Comparison of ENCODE assay signal across 8 mouse cellular contexts in genomic region chr2:33754980-33755632, GRCm38 (mm10).
A peak's percentile ranks its signal among the peaks of the same experiment; 100 is the strongest.
DNase-seq lines count a peak whose midpoint lies in the region; ATAC-seq and TF ChIP-seq lines count a peak whose summit lies in the region.

No protein-coding gene starts in this region.

- ATAC-seq in Patski = peak; percentile 32
- ATAC-seq in forebrain, embryonic 15.5 days (replicated peaks) = no peak
- no peak for ATAC-seq in limb, embryonic 12.5 days (ENCODE audit: insufficient number of reproducible peaks, insufficient read depth, low FRiP score, low TSS enrichment, low read depth)
- ATAC-seq in erythroblast, adult 5-6 weeks (replicated peaks; ENCODE audit: low FRiP score, poor library complexity, severe bottlenecking) = no peak
- no peak for ATAC-seq in CD4-positive, CD25-positive, alpha-beta regulatory T cell, adult 4 months

- H3K9me3 ChIP-seq in forebrain, embryonic 15.5 days = no peaks in the 10 kb centered on the region
- no peaks in the 10 kb centered on the region for H3K9me3 ChIP-seq in limb, embryonic 12.5 days

- H3K4me1 ChIP-seq in forebrain, embryonic 15.5 days = peaks cover 68% of the 10 kb centered on the region
- peaks cover 62% of the 10 kb centered on the region for H3K4me1 ChIP-seq in limb, embryonic 12.5 days (replicated peaks)

- CTCF ChIA-PET in Patski (lab: Charles Lee) = no interaction called here

- no peak for TF ChIP-seq CTCF in layer of hippocampus, adult 2 months (conservative IDR thresholded peaks at IDR 0.05)
- TF ChIP-seq CTCF in Patski (IDR thresholded peaks at IDR 0.05) = no peak

- H3K4me3 ChIP-seq in layer of hippocampus, adult 2 months = no peak overlapping the region
- no peak overlapping the region for H3K4me3 ChIP-seq in forebrain, embryonic 15.5 days
- H3K4me3 ChIP-seq in limb, embryonic 12.5 days (replicated peaks) = no peak overlapping the region

- 75% methylated on average over 7 of the region's 7 CpGs for WGBS in forebrain, embryonic 15.5 days
- 56% methylated on average over 7 of the region's 7 CpGs for WGBS in limb, embryonic 12.5 days

- no peaks in the 10 kb centered on the region for H3K27me3 ChIP-seq in Patski
- no peaks in the 10 kb centered on the region for H3K27me3 ChIP-seq in forebrain, embryonic 15.5 days
- no peaks in the 10 kb centered on the region for H3K27me3 ChIP-seq in limb, embryonic 12.5 days

- H3K4me2 ChIP-seq in forebrain, embryonic 15.5 days (replicated peaks) = no peak overlapping the region
- no peak overlapping the region for H3K4me2 ChIP-seq in limb, embryonic 12.5 days

- H3K36me3 ChIP-seq in forebrain, embryonic 15.5 days = no peaks in the 10 kb centered on the region
- peaks cover 24% of the 10 kb centered on the region for H3K36me3 ChIP-seq in limb, embryonic 12.5 days

- no peak for DNase-seq in layer of hippocampus, adult 2 months (ENCODE audit: low spot score in 2 of 2)
- DNase-seq in layer of hippocampus, adult 9-10 months (ENCODE audit: low spot score) = no peak
- peak; percentile 80 for DNase-seq in Patski (ENCODE audit: low read depth, low spot score)
- DNase-seq in kidney, postnatal 10 days = no peak

- in situ Hi-C loops in Patski (cut with MboI; ENCODE audit: low pct_unique_long_range_greater_than_20kb) = loop anchor here (10.0 to 25.0 kb wide), 3 partner anchors 607 to 1507 kb away; partner anchors contain the start of genes Gsn and Pbx3

- peak overlapping the region; percentile 73 for H3K27ac ChIP-seq in layer of hippocampus, adult 2 months
- peak overlapping the region; percentile 57 for H3K27ac ChIP-seq in forebrain, embryonic 15.5 days (replicated peaks)
- peak overlapping the region; percentile 92 for H3K27ac ChIP-seq in limb, embryonic 12.5 days

- no peak overlapping the region for H3K9ac ChIP-seq in forebrain, embryonic 15.5 days (replicated peaks)
- no peak overlapping the region for H3K9ac ChIP-seq in limb, embryonic 12.5 days (replicated peaks)

- POLR2A ChIA-PET in Patski (lab: Charles Lee) = interaction anchor here (1.5 kb wide), 1 partner anchor 36 kb away, joined by 4 read pairs; no protein-coding TSS in a partner anchor
